Mouse (Mus musculus): ENCODE data around the gene Cadm1. TPM values are rescaled to one million over a fixed set of nuclear protein-coding genes. Genes with fewer than 3 reads are reported as not detected.

Gene Cadm1
- polyA plus RNA-seq, 1 experiment = 4.0 TPM

- 30% methylated on average over 8 of the region's 8 CpGs for WGBS
- TF ChIP-seq CTCF (IDR thresholded peaks at IDR 0.05; ENCODE audit: control insufficient read depth, insufficient read depth, low read length) (no peak), POLR2A (IDR thresholded peaks at IDR 0.05; ENCODE audit: borderline replicate concordance, control insufficient read depth, low read depth, low read length) (no peak)
- H3K4me3 ChIP-seq (replicated peaks; ENCODE audit: control insufficient read depth, low read depth, low read length) = no peak overlapping the region
These were observed 3.5 kb downstream of the Cadm1 start for GRCm38 (mm10) chr9:47533461-47533860.

GRCm38 (mm10) chr9:47534573-47535475 lies 4.9 kb downstream of the Cadm1 start:
- H3K27ac ChIP-seq (ENCODE audit: control insufficient read depth, insufficient read depth, low read depth, low read length, poor library complexity) = no peak overlapping the region
- H3K4me3 ChIP-seq (replicated peaks; ENCODE audit: control insufficient read depth, low read depth, low read length) = no peak overlapping the region
- WGBS = 81% methylated on average over 11 of the region's 11 CpGs
- TF ChIP-seq POLR2A (IDR thresholded peaks at IDR 0.05; ENCODE audit: borderline replicate concordance, control insufficient read depth, low read depth, low read length) (no peak), CTCF (IDR thresholded peaks at IDR 0.05; ENCODE audit: control insufficient read depth, insufficient read depth, low read length) (no peak)
- H3K4me1 ChIP-seq (ENCODE audit: control insufficient read depth, insufficient read depth, low read length) = no peaks in the 10 kb centered on the region

More at GRCm38 (mm10) chr9:47533461-47533860, 3.5 kb downstream of the Cadm1 start:
- no peak overlapping the region for H3K27ac ChIP-seq (ENCODE audit: control insufficient read depth, insufficient read depth, low read depth, low read length, poor library complexity)
- H3K4me1 ChIP-seq (ENCODE audit: control insufficient read depth, insufficient read depth, low read length) = no peaks in the 10 kb centered on the region

- Histone ChIP-seq H3K4me1 (ENCODE audit: control insufficient read depth, insufficient read depth, low read length) (no peaks in the 10 kb centered on the region), H3K27ac (ENCODE audit: control insufficient read depth, insufficient read depth, low read depth, low read length, poor library complexity) (no peak overlapping the region), H3K4me3 (replicated peaks; ENCODE audit: control insufficient read depth, low read depth, low read length) (no peak overlapping the region)
- TF ChIP-seq POLR2A (IDR thresholded peaks at IDR 0.05; ENCODE audit: borderline replicate concordance, control insufficient read depth, low read depth, low read length) (no peak), CTCF (IDR thresholded peaks at IDR 0.05; ENCODE audit: control insufficient read depth, insufficient read depth, low read length) (no peak)
- 27% methylated on average over 7 of the region's 7 CpGs for WGBS
These were observed 15.3 kb downstream of the Cadm1 start for GRCm38 (mm10) chr9:47545245-47545644.

DNA sequence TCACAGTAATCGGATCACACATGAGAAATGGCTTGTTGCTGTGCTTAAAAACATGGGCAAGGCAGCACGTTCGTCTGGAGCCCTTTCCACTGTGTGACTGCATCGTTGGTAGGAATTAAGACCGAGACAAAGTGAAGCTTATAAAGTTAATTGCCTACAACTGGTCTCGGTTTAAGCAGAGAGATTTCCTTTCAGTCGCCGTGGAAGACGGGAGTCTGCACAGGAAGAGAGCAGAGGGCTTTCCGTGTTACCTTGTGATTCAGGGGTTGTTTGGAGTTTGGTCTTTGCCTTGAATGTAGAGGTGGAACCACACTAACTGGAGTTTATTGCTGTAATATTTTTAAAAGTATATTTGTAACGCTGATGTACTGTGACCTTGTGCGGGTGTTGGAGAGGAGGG lies 15.7 kb downstream of the Cadm1 start:
- WGBS = 14% methylated on average over 12 of the region's 12 CpGs
- TF ChIP-seq POLR2A (IDR thresholded peaks at IDR 0.05; ENCODE audit: borderline replicate concordance, control insufficient read depth, low read depth, low read length) (no peak), CTCF (IDR thresholded peaks at IDR 0.05; ENCODE audit: control insufficient read depth, insufficient read depth, low read length) (no peak)
- Histone ChIP-seq H3K27ac (ENCODE audit: control insufficient read depth, insufficient read depth, low read depth, low read length, poor library complexity) (no peak overlapping the region), H3K4me3 (replicated peaks; ENCODE audit: control insufficient read depth, low read depth, low read length) (no peak overlapping the region), H3K4me1 (ENCODE audit: control insufficient read depth, insufficient read depth, low read length) (no peaks in the 10 kb centered on the region)

DNA sequence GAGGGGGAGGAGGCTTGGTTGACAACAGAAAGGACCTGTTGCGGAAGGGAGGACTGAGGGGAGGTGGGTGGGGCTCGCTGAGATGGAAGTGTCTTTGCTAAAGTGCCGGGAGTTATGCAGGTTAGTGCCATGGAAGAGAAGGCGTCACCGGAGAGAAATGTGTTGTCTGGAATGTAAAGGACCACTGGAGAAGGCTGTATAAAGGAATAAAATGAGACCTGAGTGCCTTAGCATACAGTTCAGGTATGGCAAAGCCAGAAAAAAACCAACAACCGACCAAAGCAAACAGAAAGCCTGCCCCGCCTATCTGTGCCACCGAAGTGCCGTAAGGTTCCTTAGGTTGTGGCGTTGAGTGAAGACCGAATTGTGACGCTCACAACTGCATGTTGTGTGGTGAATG lies 18.4 kb downstream of the Cadm1 start:
- H3K27ac ChIP-seq (ENCODE audit: control insufficient read depth, insufficient read depth, low read depth, low read length, poor library complexity) = no peak overlapping the region
- WGBS = 84% methylated on average over 12 of the region's 12 CpGs

DNA sequence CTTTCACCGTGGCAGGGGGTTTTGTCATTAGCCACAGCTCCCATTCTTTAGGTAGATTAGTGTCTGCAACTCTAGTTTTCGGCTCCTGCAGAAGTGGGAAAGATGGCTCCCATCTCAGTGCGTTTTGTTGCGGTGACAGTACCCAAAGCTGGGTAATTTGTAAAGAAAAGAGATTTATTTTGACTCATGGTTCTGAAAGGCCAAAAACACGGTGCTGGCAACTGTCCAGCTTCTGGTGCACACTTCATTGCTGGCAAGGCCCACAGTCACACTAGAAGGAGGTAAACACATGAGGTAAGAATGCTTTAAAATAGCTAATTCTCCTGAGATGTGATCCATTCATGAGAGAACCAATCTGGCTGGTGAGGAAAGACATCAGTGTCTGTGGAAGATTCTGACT lies 18.9 kb downstream of the Cadm1 start:
- Histone ChIP-seq H3K4me1 (ENCODE audit: control insufficient read depth, insufficient read depth, low read length) (no peaks in the 10 kb centered on the region), H3K27ac (ENCODE audit: control insufficient read depth, insufficient read depth, low read depth, low read length, poor library complexity) (no peak overlapping the region), H3K4me3 (replicated peaks; ENCODE audit: control insufficient read depth, low read depth, low read length) (no peak overlapping the region)
- TF ChIP-seq POLR2A (IDR thresholded peaks at IDR 0.05; ENCODE audit: borderline replicate concordance, control insufficient read depth, low read depth, low read length) (no peak), CTCF (IDR thresholded peaks at IDR 0.05; ENCODE audit: control insufficient read depth, insufficient read depth, low read length) (no peak)
- 82% methylated on average over 5 of the region's 5 CpGs for WGBS

More for the DNA sequence above, 18.4 kb downstream of the Cadm1 start:
- Histone ChIP-seq H3K4me3 (replicated peaks; ENCODE audit: control insufficient read depth, low read depth, low read length) (no peak overlapping the region), H3K4me1 (ENCODE audit: control insufficient read depth, insufficient read depth, low read length) (no peaks in the 10 kb centered on the region)
- TF ChIP-seq POLR2A (IDR thresholded peaks at IDR 0.05; ENCODE audit: borderline replicate concordance, control insufficient read depth, low read depth, low read length) (no peak), CTCF (IDR thresholded peaks at IDR 0.05; ENCODE audit: control insufficient read depth, insufficient read depth, low read length) (no peak)

GRCm38 (mm10) chr9:47552960-47553575 lies 23.1 kb downstream of the Cadm1 start:
- H3K4me1 ChIP-seq (ENCODE audit: control insufficient read depth, insufficient read depth, low read length) = no peaks in the 10 kb centered on the region
- H3K27ac ChIP-seq (ENCODE audit: control insufficient read depth, insufficient read depth, low read depth, low read length, poor library complexity) = no peak overlapping the region
- H3K4me3 ChIP-seq (replicated peaks; ENCODE audit: control insufficient read depth, low read depth, low read length) = no peak overlapping the region
- 79% methylated on average over 10 of the region's 10 CpGs for WGBS
- TF ChIP-seq POLR2A (IDR thresholded peaks at IDR 0.05; ENCODE audit: borderline replicate concordance, control insufficient read depth, low read depth, low read length) (no peak), CTCF (IDR thresholded peaks at IDR 0.05; ENCODE audit: control insufficient read depth, insufficient read depth, low read length) (no peak)

GRCm38 (mm10) chr9:47560726-47561125 lies 30.8 kb downstream of the Cadm1 start:
- 84% methylated on average over 3 of the region's 3 CpGs for WGBS

More at GRCm38 (mm10) chr9:47560726-47561125, 30.8 kb downstream of the Cadm1 start:
- TF ChIP-seq CTCF (IDR thresholded peaks at IDR 0.05; ENCODE audit: control insufficient read depth, insufficient read depth, low read length) = no peak
- TF ChIP-seq POLR2A (IDR thresholded peaks at IDR 0.05; ENCODE audit: borderline replicate concordance, control insufficient read depth, low read depth, low read length) = no peak
- H3K4me3 ChIP-seq (replicated peaks; ENCODE audit: control insufficient read depth, low read depth, low read length) = no peak overlapping the region
- H3K27ac ChIP-seq (ENCODE audit: control insufficient read depth, insufficient read depth, low read depth, low read length, poor library complexity) = no peak overlapping the region
- no peaks in the 10 kb centered on the region for H3K4me1 ChIP-seq (ENCODE audit: control insufficient read depth, insufficient read depth, low read length)
